Mouse (Mus musculus): ENCODE results near the gene Zfp948. TPM values are rescaled to one million over a fixed set of nuclear protein-coding genes. Genes with fewer than 3 reads are reported as not detected.

Gene Zfp948
- 19.2 and 20.5 TPM in 2 replicates for polyA plus RNA-seq (2015; fragmentation: Nextera tagmentation; extraction: Ambion mirVana)

DNA sequence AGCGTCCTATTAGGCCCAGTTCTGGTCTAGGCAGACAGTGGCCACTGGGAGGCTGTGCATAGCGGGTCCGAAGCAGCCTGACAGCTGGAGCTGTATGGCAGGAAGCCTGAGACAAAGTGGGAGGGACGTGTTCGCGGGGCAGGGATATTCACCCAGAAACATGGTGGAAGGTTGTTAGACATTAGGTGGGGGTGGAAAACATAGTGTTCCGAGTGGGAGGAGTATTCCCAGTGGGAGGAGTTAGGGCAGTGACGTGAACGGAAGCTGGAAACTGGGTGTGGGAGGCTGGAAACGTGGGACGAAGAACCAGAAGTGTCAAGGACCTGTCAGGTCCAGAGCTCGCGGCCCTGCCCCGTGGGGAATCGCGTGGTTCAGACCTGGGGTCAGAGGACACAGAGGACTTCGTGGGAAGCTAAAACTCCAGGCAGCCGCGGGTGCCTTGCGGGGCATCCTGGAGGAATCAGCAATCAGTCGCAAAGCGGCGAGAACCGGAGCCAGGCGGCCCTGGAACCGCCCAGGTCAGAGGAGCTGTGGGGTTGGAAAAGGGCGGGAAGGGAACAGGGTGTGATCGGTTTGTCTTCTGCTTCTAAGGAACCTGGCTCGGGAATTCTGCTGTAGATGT lies at the start of gene Zfp948:
Gene Zfp948 (plus strand): TSS at position 281 of the 622 bp plus-strand sequence.
- under 1% methylated on average over 29 of the region's 29 CpGs for WGBS
- Histone ChIP-seq H3K27me3 (no peaks in the 10 kb centered on the region), H3K9me3 (no peaks in the 10 kb centered on the region), H3K4me1 (replicated peaks) (peaks cover 21% of the 10 kb centered on the region), H3K4me3 (peak within 1 kb of the TSS; percentile 92), H3K27ac (replicated peaks) (peak within 1 kb of the TSS; percentile 87), H3K36me3 (peaks cover under 1% of the 10 kb centered on the region; the same call in 1 of the 2 replicates), H3K9ac (peak within 1 kb of the TSS; percentile 75), H3K4me2 (peak within 1 kb of the TSS; percentile 59)
- ATAC-seq (ENCODE audit: low FRiP score, low read depth), result peak; percentile 96

DNA sequence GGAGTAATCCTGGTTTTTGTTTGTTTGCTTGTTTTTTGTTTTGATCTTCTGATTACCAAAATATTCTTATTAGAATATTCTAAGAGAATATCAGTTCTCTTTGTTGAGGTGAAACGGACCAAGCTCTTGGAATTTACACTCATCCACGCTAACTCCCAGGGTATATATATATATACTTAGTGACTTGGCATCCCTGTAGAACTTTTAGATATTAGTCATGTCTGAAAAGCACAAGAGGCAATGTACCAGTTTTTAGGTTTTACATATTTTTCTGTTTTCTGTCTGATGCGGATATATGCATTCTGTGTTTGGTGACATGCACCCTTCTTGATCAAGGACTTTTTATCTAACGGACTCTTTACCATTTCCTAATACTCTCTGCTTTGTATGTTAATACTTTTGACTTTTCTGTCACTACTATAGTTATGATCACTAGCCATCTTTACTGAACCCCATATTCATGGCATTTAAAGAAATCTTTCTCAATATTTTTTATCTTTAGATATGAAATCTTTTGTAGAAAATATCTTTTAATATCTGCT lies 49.6 kb upstream of the Zfp948 start:
- H3K9ac ChIP-seq, result peak overlapping the region; percentile 58
- 34% methylated on average over 4 of the region's 4 CpGs for WGBS
- H3K4me1 ChIP-seq (replicated peaks), result peaks cover 17% of the 10 kb centered on the region
- H3K36me3 ChIP-seq, result no peaks in the 10 kb centered on the region
- no peaks in the 10 kb centered on the region for H3K9me3 ChIP-seq
- H3K4me3 ChIP-seq, result peak overlapping the region; percentile 53
- no peaks in the 10 kb centered on the region for H3K27me3 ChIP-seq
- H3K27ac ChIP-seq (replicated peaks), result peak overlapping the region; percentile 77
- peak overlapping the region; percentile 84 for H3K4me2 ChIP-seq
- no peak for ATAC-seq (ENCODE audit: low FRiP score, low read depth)

DNA sequence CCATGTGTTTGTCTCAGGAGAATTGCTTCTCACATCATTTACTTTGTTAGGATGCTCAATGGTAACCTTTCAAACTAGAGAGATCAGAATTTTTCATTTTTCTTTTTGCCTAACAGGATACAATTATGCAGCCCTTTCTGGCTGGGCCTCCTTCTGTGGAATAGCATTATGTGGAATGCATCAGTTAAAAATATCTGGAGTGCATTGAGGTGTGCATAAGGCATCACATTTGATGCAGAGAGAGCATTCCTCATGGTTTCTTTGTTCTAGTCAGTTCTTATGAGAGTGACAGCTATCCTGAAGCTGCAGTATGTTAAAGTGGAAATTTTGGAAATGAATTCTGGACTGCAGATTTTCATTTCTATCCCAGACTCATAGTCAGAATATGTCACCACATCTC lies 40.5 kb upstream of the Zfp948 start:
- no peak overlapping the region for H3K9ac ChIP-seq
- H3K4me3 ChIP-seq, result no peak overlapping the region
- H3K9me3 ChIP-seq, result no peaks in the 10 kb centered on the region
- H3K4me2 ChIP-seq, result no peak overlapping the region
- H3K27me3 ChIP-seq, result no peaks in the 10 kb centered on the region
- H3K27ac ChIP-seq (replicated peaks), result no peak overlapping the region
- H3K36me3 ChIP-seq, result no peaks in the 10 kb centered on the region
- no peak for ATAC-seq (ENCODE audit: low FRiP score, low read depth)
- H3K4me1 ChIP-seq (replicated peaks), result peaks cover under 1% of the 10 kb centered on the region

DNA sequence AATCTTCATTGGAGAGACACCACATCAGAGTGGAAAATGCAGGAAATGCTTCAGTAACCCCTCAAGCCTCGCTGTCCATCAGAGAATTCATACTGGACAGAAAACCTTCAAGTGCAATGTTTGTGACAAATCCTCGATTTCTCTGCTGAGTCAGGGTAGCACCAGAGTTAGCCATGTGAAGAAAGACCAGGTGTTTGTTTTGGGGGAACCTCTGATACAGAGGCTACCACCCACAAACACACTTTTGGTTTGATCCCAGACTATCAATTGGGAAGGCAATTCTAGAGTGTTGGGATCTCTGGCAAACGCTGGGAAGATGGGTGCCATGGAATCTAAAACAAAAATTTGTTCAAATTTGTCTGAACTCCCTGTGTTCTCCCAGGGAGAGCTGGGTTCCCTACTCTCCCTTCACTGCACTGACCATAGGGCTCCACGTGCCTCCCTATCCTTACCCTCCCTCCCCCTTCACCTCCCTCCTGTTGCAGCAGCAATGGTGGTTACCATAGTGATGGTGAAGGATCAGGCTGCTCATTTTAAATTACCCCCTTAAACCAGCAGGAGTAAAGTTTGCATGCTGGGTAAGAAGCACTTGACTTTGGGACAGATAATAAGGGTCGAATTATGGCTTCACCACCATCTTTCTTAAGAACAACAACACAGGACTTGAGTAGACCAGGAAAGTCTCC lies 36.0 kb upstream of the Zfp948 start:
- Histone ChIP-seq H3K27me3 (no peaks in the 10 kb centered on the region), H3K4me1 (replicated peaks) (peaks cover 29% of the 10 kb centered on the region), H3K27ac (replicated peaks) (no peak overlapping the region), H3K9me3 (no peaks in the 10 kb centered on the region), H3K4me2 (no peak overlapping the region), H3K4me3 (no peak overlapping the region), H3K9ac (no peak overlapping the region), H3K36me3 (no peaks in the 10 kb centered on the region)
- no peak for ATAC-seq (ENCODE audit: low FRiP score, low read depth)
- 67% methylated on average over 5 of the region's 5 CpGs for WGBS

DNA sequence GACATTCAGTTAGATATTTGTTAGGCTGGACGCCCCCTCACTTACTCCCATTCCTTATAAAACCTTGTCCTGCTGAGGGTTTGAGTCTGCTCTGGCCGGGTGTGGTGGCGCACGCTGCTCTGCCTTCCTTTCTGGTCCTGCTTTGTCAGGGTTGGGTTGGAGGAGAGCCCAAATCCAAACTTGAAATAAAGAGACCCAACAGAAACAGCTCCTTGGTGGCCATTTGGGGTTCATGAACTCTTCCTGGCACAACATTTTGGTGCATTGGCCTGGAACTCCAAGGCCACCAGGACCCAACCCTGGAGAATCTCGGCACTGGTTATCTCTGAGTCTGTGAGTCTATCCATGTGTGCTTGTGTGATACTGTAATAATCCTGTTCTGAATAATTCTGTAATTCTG lies 35.2 kb upstream of the Zfp948 start:
- Histone ChIP-seq H3K9me3 (no peaks in the 10 kb centered on the region), H3K4me2 (peak overlapping the region; percentile 83), H3K27ac (replicated peaks) (peak overlapping the region; percentile 92), H3K36me3 (no peaks in the 10 kb centered on the region), H3K4me3 (peak overlapping the region; percentile 81), H3K4me1 (replicated peaks) (peaks cover 30% of the 10 kb centered on the region), H3K27me3 (no peaks in the 10 kb centered on the region), H3K9ac (peak overlapping the region; percentile 90)
- 71% methylated on average over 5 of the region's 5 CpGs for WGBS
- no peak; the same call in 1 of the 2 replicates for ATAC-seq (ENCODE audit: low FRiP score, low read depth)

DNA sequence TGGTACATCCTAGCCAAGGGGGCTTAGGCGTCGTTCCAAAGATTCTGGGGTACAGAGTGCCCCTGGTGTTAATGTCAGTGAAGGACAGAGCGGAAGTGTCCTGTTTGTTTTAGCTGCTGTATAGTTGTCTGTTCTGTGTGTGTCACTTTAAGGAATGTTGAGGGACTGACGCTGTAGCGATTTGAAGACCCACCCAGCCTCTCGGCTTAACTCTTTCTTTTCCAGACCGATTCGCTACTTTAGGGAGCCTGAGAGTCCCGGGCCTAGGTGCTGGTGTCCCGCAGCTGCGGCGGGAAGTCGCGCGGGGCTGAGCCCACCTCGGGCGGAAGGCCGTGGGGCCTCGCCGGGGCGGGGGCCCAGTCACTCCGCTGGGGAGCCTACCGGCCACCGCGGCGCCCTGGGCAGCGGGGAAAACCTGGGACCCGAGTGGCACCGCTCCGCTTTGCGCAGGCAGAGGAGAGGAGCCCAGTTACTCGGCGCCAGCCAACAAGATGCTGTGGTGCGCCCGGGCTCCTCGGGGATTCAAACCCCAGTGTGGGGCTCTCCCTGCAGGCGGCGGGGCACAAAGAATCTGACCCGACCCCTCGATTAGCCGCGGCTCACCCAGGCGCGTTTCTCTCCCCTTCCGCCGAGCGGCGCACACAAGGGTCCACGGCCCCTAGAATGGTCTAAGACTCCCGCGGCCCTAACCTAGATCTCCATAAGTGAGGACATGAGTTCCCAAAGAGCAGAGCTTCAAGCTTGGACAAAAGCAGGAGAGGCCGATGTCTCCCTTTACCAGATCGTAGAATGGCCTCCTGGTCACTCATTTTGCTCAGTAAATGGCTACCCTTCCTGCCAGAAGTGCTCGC lies 34.5 kb upstream of the Zfp948 start:
- H3K9me3 ChIP-seq, result no peaks in the 10 kb centered on the region
- H3K4me2 ChIP-seq, result peak overlapping the region; percentile 83
- peak overlapping the region; percentile 90 for H3K9ac ChIP-seq
- no peaks in the 10 kb centered on the region for H3K27me3 ChIP-seq
- peak; percentile 90 for ATAC-seq (ENCODE audit: low FRiP score, low read depth)
- no peaks in the 10 kb centered on the region for H3K36me3 ChIP-seq
- peak overlapping the region; percentile 81 for H3K4me3 ChIP-seq
- peak overlapping the region; percentile 92 for H3K27ac ChIP-seq (replicated peaks)
- WGBS, result under 1% methylated on average over 54 of the region's 54 CpGs
- peaks cover 30% of the 10 kb centered on the region for H3K4me1 ChIP-seq (replicated peaks)

DNA sequence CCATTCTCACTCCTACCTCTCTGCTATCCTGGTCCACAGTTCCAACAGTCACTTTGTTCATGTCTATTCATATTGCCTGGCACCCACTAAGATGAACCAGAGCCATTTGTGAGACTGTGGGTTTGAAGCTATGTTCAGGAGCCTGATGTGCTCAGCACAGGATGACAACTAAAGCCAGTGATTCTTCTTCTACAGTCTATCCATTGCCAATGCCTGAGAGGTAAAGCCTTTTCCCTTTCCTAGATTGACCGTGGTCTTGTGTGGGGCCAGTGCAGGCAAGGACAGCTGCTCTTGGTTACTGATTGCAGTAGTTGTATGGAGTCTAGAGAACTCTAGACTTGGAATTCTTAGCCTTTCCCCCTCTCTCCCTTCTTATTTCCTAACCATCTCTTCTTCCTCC lies 32.8 kb upstream of the Zfp948 start:
- no peak for ATAC-seq (ENCODE audit: low FRiP score, low read depth)

DNA sequence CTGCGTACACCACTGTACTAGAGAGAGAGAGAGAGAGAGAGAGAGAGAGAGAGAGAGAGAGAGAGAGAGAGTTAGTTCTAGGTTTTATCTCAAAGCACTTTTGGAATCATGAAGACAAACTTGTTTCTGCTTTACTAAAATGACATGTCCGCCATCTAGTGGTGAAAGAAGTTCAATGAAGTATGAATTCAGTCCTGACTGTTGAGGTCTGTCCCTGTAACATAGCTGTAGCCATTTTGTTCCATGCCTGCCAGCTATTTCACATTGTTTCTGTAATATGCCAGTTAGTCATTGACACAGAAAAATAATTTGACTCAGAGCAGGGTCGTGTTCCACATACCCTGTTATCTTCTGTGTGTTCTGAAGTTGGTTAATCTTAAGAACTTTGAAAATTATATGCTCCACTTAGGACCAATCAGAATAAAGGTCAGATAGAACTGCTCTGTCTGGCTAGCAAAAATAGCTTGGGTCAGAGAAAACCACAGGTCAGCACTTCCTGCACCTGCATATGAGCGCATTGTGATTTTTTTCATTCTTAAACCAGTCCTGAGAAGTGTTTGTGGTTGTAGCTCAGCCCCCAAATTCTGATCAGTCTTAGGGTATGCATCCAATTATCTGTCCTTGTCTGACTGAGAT lies 32.2 kb upstream of the Zfp948 start:
- ATAC-seq (ENCODE audit: low FRiP score, low read depth), result peak; percentile 29
- peak overlapping the region; percentile 81 for H3K4me2 ChIP-seq
- WGBS, result 19% methylated on average over 4 of the region's 4 CpGs

More for the DNA sequence above, 32.8 kb upstream of the Zfp948 start:
- 94% methylated on average over 1 of the region's 1 CpGs for WGBS
- no peak overlapping the region for H3K9ac ChIP-seq
- H3K4me1 ChIP-seq (replicated peaks), result peaks cover 30% of the 10 kb centered on the region
- no peak overlapping the region for H3K4me3 ChIP-seq
- no peaks in the 10 kb centered on the region for H3K9me3 ChIP-seq
- H3K4me2 ChIP-seq, result no peak overlapping the region
- no peak overlapping the region for H3K27ac ChIP-seq (replicated peaks)
- no peaks in the 10 kb centered on the region for H3K36me3 ChIP-seq
- no peaks in the 10 kb centered on the region for H3K27me3 ChIP-seq

DNA sequence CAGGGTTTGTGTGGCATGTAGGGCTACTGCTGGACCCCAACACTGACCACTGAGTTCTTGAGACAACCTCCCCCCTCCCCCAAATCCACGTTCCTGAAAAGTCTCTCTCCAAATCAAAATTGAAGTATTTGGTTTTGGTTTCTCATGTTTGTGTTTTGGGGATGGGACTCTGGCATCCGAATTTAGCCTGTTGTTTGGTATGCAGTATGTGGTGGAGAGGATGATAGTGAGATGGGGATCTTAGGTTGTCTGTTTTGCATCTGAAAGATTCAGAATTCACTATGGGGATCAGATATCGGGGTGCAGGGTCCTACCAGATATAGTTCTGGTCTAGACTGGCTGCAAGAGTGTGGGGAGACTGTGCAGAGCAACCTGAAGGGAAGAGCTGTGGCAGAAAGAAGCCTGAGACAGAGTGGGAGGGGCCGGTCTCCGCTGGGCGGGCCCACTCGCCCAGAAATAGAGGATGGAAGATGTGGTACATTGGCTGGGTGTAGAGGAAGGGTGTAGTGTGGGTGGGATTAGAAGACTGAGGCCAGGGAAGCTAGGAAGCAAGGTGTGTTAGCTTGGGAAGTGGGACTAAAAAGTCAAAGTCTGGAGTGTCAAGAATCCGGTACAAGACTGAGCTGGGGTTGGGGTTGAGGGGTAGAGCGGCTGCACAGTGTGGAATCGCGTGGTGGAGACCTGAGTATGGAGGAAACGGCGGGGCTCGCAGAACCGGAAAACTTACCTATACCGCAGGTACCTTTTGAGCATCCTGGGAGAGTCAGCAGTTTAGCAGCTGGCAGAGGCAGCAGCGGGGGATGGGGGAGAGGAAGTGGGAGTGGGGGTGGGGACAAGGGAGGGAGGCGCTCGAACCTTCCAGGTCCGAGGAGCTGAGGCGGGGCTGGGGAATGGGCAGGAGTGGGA lies 31.5 kb upstream of the Zfp948 start, which contains the start of gene Zfp52:
Gene Zfp52 (plus strand): TSS at position 444 of the 906 bp plus-strand sequence.
- Histone ChIP-seq H3K4me1 (replicated peaks) (peaks cover 30% of the 10 kb centered on the region), H3K27me3 (no peaks in the 10 kb centered on the region), H3K36me3 (no peaks in the 10 kb centered on the region), H3K27ac (replicated peaks) (peak within 1 kb of the TSS; percentile 52), H3K9ac (peak within 1 kb of the TSS; percentile 39), H3K4me2 (peak within 1 kb of the TSS; percentile 81), H3K9me3 (no peaks in the 10 kb centered on the region), H3K4me3 (peak within 1 kb of the TSS; percentile 48)
- peak; percentile 54 for ATAC-seq (ENCODE audit: low FRiP score, low read depth)
- 6% methylated on average over 21 of the region's 21 CpGs for WGBS

More for the DNA sequence above, 32.2 kb upstream of the Zfp948 start:
- H3K36me3 ChIP-seq, result no peaks in the 10 kb centered on the region
- peaks cover 30% of the 10 kb centered on the region for H3K4me1 ChIP-seq (replicated peaks)
- no peak overlapping the region for H3K4me3 ChIP-seq
- no peaks in the 10 kb centered on the region for H3K27me3 ChIP-seq
- 0 out of 2 replicates have a peak overlapping the region, but pooled peaks have one; percentile 11 for H3K27ac ChIP-seq (replicated peaks)
- no peak overlapping the region for H3K9ac ChIP-seq
- H3K9me3 ChIP-seq, result no peaks in the 10 kb centered on the region

DNA sequence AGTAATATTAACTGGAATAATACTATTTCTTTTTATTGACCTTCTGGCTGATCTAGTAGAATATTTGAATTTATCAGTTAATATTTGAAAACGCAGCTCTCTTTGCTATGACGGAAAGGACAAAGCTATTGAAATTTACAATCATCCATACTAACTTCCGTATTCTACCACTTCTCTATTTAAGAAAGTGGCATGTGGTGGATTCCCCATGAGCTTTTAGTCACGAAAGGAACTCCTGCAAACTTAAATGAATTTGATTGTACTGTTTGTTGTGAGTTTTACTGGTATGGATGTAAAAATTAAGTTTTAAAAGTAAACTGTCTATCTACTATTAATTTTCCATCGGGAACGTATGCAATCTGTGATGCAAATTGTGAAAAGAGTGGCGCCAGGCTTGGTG lies 30.7 kb upstream of the Zfp948 start:
- H3K4me2 ChIP-seq, result peak overlapping the region; percentile 81
- H3K9me3 ChIP-seq, result no peaks in the 10 kb centered on the region
- 42% methylated on average over 7 of the region's 7 CpGs for WGBS
- ATAC-seq (ENCODE audit: low FRiP score, low read depth), result no peak
- H3K27ac ChIP-seq (replicated peaks), result no peak overlapping the region
- H3K9ac ChIP-seq, result peak overlapping the region; percentile 39
- H3K4me3 ChIP-seq, result peak overlapping the region; percentile 48
- peaks cover 30% of the 10 kb centered on the region for H3K4me1 ChIP-seq (replicated peaks)
- no peaks in the 10 kb centered on the region for H3K36me3 ChIP-seq
- no peaks in the 10 kb centered on the region for H3K27me3 ChIP-seq
